Mouse (Mus musculus) embryo, embryonic 11.5 days (tissue): Measurements from ENCODE around the gene Mdm2.

Experiments
- DNase-seq: peaks from one replicate; pipeline ENCODE4 v3.0.0-alpha.2; 2012; ENCODE audit warnings: low read depth, low spot score

Gene Mdm2

DNA sequence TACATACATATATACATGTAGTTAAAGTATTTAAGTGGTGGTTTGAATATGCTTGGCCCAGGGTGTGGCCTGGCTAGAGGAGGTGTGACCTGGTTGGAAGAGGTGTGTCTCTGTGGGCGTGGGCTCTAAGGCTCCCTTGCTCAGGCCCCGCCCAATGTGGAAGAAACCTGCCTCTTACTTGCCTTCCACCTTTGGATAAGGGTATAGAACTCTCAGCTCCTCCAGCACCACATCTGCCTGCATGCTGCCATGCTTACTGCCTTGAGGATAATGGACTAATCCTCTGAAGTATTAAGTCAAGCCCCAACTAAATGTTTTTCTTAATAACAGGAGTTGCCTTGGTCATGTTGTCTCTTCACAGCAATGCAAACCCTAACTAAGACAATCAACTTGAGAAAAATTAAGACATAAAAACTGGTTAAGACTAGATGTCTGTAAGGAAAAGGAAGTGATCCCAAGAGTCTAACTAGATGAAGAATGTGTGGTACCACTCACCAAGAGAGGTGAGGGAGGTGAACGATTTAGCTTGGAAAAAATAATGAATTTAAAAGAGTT is 12.9 kb downstream of the Mdm2 start:
- DNase-seq: no peak

DNA sequence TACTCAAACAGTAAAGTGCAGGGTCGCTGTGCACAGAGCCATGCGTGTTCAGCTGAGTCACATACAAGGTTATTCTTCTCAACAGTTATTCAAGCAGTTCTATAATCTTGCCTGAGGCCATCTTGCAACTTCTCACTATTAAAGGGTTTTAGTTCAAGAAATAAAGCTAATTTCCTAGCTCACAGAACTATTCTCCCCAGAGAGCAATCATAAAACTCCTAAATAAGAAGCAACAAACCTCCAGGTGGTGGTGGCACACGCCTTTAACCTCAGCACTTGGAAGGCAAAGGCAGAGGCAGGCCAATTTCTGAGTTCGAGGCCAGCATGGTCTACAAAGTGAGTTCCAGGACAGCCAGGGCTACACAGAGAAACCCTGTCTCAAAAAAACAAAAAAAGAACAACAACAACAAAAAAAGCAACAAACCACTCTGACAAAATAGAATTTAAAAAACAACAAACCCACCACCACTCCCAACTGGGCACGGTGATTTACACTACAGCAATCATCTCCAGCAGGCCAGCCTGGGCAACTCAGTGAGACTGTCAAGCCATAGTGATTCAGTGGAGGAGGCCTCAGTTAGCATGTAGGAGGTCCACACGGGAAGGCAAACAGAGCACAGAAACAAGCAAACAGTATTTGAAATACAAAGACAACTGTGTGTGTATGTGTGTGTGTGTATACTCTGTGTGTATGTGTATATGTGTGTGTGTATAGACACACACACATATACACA is 13.6 kb downstream of the Mdm2 start:
- DNase-seq: no peak

DNA sequence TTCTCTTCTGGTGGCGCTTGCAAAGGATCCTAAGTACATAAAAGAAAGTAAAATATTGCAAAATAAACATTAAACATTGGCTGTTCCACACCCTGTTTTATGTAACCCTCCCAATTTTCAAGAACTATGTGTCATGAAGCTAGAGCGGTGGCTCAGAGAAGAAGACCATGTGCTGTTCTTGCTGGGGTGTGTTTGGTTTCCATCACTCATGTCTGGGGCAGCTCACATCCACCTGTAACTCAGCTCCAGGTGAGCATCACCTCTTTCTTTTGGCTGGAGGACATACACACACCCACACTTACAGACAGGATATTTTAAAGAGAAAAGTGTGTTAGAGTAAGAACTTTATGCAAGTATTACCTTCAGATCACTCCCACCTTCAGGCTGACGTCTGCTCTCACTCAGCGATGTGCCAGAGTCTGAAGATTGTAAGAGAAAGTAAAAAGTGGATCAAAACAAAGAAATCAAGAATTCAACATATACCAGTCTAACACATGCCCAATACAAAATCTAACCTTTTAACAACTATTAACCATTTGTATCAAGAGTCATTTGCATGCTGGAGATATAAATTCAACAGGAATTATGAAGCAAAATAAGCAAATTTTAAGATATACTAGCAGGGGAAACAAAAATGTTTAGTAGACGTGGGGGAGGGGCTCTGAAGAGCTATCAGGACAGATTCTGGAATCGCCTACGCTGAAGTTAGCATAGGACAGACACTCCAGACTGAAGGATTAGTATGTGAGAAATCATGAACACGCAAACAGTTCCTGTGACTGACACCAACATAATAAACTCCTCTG is 14.3 kb downstream of the Mdm2 start:
- no peak for DNase-seq

DNA sequence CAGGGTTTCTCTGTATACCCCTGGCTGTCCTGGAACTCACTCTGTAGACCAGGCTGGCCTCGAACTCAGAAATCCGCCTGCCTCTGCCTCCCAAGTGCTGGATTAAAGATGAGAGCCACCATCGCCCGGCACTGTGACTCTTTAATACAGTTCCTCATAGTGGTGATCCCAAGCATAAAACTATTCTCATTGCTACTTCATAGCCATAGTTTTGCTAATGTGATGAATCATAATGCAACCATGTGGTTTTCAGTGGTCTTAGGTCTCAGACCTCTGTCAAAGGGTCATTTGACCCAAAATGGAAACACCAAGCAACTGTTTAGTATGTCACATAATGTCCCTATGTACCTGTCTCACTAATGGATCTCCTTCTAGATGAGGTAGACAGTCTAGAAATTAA is 15.0 kb downstream of the Mdm2 start:
- no peak for DNase-seq

DNA sequence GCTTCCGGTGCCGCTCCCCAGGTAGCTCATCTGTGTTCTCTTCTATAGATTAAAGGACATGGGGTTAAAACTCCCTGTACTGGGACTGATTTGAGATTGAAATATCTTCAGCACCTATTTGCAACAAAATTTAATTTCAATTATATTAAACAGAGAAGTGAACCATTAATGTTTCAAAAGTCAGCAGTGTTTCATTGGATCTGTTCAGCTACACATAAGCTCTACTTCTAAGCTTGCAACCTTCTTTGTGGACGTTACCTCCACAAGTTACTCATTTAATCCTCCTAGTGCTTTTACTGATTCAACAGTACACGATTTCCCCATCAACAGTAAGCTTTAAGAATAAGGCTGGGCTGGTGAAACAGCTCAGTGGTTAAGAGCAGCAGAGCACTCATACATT is 15.5 kb downstream of the Mdm2 start:
- no peak for DNase-seq

DNA sequence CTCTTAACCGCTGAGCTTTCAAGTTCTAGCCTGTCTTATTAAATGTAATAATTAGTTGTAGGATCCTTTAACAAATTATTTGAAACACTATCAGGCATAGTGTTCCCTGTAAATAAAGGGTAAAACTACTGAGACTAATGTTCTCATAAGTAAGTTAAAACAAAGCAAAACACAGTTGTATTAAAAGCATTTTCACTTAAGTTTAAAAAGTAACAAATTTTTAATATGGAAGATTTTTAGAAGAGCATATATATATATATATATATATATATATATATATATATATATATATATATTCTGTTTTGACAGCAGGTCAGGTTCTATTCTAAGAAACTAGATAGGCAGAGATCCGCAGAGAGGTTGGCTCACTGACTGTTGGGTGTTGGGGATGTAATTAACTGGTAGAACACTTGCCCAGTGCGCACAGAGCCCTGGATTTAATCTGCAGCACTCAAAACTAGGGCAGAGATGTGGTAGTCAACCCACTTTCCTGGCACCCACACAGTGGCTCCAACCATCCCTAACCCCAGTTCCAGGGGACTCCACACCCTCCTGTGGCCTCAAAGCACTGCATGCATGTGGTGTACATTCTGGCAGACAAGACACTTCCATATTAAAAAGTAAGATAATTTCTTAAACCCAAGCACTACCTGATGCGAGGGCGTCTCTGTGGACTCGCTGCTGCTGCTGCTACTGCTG is 16.2 kb downstream of the Mdm2 start:
- no peak for DNase-seq

DNA sequence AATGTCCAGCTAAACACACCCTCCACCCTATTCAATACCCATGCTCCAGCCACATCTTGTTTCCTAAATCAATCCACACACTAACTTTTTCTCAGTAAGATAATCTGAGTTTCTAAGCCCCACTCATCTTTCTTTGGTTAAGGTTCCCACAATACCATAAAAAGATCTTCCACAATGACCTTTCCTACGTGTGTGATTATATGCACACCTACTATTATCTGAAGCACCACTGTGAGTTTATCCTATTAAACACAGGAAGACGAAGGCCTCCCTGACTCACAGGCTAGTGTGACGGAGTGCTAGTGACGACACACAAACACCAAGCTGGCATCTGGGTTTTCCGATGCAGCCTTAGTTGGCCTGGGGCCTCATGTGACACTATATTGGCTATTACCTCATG is 17.6 kb downstream of the Mdm2 start:
- no peak for DNase-seq

DNA sequence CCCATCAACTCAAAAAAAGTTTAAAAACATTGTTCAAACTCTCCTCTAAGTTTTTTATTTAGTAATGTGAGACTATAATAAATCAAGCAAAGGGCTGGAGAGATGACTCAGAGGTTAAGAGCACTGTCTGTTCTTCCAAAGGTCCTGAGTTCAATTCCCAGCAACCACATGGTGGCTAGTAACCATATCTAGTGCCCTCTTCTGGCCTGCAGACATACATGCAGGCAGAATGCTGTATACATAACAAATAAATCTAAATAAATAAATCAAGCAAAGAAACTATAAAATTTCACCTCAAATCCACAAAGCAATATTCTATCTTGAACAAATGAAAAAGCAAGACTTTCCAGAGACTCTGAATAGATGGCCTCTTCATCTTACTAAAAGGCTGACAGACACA is 18.4 kb downstream of the Mdm2 start:
- no peak for DNase-seq

DNA sequence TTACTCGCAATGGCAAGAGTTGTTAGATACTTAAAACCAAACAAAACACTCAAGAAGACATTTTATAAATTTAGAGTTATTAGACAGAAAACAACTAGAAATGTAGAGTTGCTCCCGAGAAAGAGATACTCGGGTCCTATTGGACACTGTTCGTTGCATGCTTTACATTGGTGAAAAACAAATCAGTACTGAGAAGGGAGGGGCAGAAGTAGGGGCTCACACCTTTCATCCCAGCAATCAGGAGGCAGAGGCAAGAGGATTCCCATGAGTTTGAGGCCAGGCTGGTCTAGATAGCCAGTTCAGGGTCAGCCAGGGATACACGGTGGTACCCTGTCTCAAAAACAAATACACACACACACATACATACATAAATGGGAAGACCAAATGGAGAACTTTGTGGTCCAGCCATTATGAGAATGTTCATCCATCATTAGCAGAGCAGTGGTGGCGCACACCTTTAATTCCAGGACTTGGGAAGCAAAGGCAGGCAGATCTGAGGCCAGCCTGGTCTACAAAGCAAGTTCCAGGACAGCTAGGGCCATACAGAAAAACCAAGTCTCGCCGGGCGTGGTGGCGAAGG is 19.1 kb downstream of the Mdm2 start:
- DNase-seq: no peak

DNA sequence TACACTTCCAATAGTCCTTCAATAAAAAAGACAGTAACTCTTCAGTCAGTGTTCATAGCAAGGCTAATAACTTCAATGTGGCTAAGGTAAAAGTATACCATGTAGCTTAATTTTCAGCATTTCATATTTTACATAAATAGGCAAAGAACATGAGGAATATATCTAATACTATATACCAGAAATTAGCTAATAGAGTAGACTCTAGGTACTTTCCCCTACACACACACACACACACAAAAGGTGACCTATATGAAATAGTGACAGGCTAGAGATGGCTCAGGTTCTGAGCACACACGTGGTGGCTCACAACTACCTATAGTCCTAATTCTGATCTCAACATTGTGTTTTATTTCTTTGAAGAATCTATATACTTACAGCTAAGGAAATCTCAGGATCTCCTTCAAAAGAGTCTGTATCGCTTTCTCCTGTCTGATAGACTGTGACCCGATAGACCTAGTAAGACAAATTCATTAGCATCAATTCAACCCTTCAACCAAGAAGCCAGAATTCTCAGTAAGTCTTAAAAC is 19.7 kb downstream of the Mdm2 start:
- DNase-seq: no peak

DNA sequence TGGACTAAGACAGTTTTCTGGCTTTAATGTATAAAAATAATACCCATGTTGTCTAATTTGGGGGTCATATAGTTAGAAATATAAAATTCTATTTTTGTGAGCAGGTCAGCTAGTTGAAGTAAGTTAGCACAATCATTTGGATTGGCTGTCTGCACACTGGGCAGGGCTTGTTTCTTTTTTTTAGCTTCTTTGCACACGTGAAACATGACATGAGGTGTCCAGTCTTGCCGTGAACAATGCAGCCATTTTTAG is 20.5 kb downstream of the Mdm2 start:
- no peak for DNase-seq

DNA sequence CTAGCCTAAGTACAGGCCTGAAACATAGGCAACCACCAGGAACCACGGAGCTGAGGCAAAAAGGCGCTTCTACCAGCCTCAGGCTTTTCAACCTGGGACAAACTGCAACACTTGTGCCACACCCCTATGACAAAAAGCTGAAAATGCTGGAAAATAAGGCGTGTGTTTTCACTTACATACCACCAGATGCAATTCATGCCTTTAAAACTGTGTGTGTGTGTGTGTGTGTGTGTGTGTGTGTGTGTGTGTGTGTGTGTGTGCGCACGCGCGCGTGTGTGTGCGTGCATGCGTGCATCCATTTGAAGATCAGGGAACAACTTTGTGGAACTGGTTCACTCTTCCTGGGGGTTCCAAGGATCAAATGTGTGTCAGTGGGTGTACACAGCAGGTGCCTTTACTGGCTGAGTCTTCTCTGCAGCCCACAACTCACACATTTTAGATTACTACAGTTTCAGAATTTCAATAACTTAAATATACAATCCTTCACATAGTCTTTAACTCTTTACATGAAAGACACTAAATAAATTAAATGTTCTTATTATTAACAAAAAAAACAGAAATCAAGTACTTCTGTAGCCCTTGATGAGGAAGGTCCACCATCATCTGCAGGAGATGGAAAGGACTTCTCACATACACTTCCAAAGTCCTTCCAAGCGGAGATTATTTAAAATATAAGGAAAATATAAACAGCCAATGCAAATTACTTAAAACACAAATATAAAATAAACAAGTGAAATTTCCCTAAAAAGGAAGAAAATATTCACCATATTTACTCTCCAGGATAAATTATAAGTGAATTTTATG is 21.1 kb downstream of the Mdm2 start:
- DNase-seq: no peak

DNA sequence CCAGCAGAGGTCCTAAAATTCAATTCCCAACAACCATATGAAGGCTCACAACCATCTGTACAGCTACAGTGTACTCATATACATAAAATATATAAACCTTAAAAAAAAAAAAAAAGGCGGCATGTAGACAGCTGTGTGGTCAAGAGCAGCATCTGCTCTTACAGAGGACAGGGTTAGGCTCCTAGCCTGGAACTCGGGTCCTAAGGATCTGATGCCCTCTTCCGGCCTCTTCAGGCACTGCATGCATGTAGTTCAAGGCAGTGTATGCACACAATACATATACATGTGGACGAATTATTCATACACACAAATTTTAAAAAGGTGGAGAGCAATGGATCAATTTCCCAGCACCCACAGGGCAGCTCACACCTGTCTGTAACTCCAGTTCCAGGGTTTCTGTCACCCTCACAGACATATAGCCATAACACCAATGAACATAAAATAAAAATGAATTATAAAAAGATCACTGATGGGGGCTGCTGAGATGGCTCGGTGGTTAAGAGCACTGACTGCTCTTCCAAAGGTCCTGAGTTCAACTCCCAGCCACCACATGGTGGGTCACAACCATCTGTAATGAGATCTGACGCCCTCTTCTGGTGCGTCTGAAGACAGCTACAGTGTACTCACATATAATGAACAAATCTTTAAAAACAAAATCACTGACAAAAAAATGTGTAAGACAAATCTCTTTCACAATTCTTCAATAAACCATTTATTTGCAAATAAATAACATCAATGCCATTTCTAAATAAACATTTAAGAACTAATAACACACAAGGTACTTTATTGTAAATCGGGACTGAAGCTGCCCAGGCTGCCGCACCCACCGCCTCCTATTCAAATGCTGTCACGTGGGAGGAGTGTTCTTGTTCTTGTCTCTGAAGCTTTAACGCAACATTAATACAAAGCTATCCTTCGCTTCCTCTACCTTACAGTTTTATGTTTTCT is 22.1 kb downstream of the Mdm2 start:
- DNase-seq: no peak

DNA sequence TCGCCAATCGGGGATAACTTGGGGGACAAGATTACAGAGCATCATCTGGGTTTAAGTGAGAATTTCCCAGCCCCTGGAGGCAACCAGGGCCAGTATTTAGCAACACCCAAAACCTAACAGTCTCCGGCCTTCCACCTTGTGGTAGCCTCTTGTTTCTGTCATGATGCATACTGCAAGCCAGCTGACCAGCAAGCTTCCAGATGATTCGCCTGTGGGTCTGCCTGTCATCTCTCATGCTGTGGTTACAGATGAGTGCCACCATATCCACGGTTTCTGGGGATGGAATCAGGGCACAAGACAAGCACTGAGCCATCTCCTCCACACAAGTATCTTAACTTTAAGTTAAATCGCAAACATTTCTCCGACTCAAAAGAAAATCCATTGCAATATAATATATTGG is 23.0 kb downstream of the Mdm2 start:
- no peak for DNase-seq

DNA sequence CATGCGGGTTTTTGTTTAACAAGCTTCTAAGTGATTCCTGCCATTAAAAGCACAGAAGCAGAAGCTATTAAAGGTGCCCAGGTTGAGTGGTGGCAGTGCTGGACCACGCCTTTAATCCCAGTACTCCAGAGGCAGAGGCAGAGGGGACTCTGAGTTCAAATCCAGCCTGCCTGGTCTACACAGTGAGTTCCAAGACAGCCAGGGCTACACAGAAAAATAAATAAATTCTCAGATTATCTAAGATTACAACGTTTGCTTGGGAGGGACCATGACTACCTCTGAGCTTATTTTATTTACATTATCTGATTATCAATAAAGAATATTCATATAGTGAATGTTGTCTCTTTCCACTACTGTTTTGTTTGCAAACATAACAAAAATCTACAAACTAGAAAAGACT is 23.5 kb downstream of the Mdm2 start:
- no peak for DNase-seq

DNA sequence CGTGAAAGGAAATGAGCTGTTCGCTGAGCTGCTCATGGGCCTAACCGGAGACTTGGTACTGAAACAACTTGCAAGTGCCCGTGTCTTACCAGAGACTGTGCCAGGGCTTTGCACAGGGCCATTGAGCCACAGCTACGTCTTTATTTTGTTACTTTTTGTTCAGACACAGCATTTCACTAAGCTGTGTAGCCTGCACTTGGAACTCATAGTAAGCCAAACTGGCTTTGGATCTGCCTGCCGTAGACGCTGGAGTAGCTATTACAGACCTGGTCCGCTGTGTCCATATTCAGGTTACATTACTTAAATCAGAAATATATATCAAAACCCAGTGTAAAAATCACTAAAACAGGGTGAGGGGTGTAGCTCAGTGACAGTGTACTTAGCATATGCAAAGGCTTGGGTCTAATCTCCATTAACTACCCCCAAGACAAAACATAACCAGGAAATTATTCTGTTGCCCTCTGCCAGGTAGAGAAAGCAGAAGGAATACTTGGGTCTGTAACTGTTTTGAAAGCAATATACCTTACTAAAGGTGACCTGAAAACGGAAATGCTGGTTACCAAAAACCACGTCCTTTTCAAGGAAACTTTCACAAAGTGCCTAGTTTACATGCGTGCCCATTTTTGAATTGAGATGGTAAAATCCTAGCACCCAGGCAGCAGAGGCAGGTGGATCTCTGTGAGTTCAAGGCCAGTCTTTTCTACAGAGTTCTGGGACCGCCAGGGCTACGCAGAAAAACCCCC is 24.5 kb downstream of the Mdm2 start:
- DNase-seq: no peak

DNA sequence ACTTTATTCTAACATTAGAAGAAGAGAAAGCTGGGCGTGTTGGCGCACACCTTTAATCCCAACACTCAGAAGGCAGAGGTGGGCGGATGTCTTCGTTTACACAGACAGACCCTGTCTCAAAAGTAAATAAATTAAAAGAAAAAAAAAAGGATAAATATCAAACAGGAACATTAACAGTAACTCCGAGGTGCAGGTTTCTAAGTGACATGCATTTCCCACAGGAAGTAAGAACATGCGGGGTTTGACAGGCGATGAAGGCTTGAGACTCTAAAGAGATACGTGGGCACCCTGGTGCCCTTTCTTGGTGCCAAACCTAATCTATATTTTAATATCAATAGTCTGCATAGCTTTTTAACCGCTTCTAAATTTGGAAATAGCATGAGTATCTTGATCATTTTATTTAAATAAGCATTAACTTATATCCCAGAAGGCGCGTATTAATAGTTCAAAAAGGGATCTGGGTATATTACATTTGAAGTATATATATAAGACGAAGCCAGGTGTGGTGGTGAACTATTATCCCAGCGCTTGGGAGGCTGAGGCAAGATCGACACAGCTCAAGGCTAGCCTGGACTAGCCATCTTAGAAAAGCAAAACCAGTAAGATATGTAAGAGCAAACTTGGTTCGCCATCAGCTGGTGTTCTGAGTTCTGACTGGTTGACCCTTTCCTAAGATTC is 25.2 kb downstream of the Mdm2 start:
- DNase-seq: no peak

DNA sequence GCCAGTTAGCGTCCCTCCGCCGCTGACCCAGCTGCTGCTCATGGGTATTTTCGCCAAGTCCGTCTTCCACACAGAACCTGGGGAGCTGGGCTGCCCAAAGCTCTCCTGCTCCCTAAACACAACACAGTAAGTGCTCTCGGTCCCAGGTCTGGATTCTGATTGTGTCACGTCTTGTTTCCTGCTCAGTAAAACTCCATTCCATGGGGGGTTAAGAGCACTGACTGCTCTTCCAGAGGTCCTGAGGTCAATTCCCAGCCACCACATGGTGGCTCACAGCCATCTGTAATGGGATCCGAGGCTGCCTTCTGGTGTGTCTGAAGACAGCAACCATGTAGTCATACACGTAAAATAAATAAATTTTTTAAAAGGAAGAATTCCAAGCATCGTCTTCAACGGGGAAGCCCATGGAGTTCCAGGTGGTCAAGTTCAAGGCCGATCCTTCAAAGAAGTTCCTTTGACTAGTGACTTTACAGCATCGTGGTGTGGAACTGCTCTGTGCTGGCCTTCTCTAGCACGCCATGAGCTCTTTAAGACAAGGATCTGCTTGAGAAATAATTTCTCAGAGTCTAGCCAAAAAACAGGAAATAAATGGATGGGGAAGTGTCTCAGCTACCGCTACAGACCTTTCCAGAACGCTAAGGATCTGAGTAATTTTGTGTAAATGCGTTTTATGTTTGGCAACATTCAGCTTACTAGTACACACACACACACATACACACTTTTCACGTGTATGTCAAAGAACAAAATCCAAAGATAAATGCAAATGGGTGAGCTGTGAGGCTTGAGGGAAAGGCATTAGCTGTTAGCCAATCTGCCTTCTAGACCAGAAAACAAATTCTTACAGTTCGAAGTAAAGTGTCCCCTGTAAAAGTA is 26.0 kb downstream of the Mdm2 start:
- DNase-seq: no peak
